Mouse (Mus musculus): ENCODE data around the gene Trp53inp2. TPM values are rescaled to one million over a fixed set of nuclear protein-coding genes. Genes with fewer than 3 reads are reported as not detected.

The Trp53inp2 gene
- total RNA-seq (2014; fragmentation: Nextera tagmentation) (6.2 and 8.6 TPM in 2 replicates), total RNA-seq (2017) (3.3 and 4.4 TPM in 2 replicates), polyA plus RNA-seq (2012) (2.3 and 2.8 TPM in 2 replicates)

GRCm38 (mm10) chr2:155380261-155381059, at the start of gene Trp53inp2:
TSS of gene Trp53inp2 (plus strand) at chr2:155381059.
- Histone ChIP-seq H3K4me3 (ENCODE audit: low read depth, low read length) (peak within 1 kb of the TSS; percentile 79), H3K36me3 (replicated peaks) (no peaks in the 10 kb centered on the region), H3K4me1 (ENCODE audit: insufficient read depth, low read depth, low read length) (peaks cover 21% of the 10 kb centered on the region), H3K9me3 (replicated peaks) (no peaks in the 10 kb centered on the region), H3K27me3 (ENCODE audit: insufficient read depth, low read length) (peaks cover 30% of the 10 kb centered on the region)
- DNase-seq (ENCODE audit: low spot score) (no peak), ATAC-seq (ENCODE audit: extremely low read depth, insufficient number of reproducible peaks, low FRiP score, poor library complexity, severe bottlenecking) (no peak)
- TF ChIP-seq GATA1 (IDR thresholded peaks at IDR 0.05; ENCODE audit: borderline replicate concordance, low read length) (no peak), GATA2 (IDR thresholded peaks at IDR 0.05; ENCODE audit: borderline replicate concordance, low read depth, low read length) (no peak), TAL1 (conservative IDR thresholded peaks at IDR 0.05; ENCODE audit: low read depth, low read length) (no peak), POLR2AphosphoS5 (IDR thresholded peaks at IDR 0.05; ENCODE audit: insufficient replicate concordance, low read depth, low read length) (no peak), CTCF (IDR thresholded peaks at IDR 0.05; ENCODE audit: low read depth, low read length) (no peak)

GRCm38 (mm10) chr2:155331351-155331750, 49.5 kb upstream of the Trp53inp2 start:
- no peaks in the 10 kb centered on the region for H3K9me3 ChIP-seq (replicated peaks)
- no peak overlapping the region for H3K4me3 ChIP-seq (ENCODE audit: low read depth, low read length)
- peaks cover 5% of the 10 kb centered on the region for H3K4me1 ChIP-seq (ENCODE audit: insufficient read depth, low read depth, low read length)
- TF ChIP-seq GATA2 (IDR thresholded peaks at IDR 0.05; ENCODE audit: borderline replicate concordance, low read depth, low read length) (no peak), CTCF (IDR thresholded peaks at IDR 0.05; ENCODE audit: low read depth, low read length) (no peak), TAL1 (conservative IDR thresholded peaks at IDR 0.05; ENCODE audit: low read depth, low read length) (no peak), POLR2AphosphoS5 (IDR thresholded peaks at IDR 0.05; ENCODE audit: insufficient replicate concordance, low read depth, low read length) (no peak), GATA1 (IDR thresholded peaks at IDR 0.05; ENCODE audit: borderline replicate concordance, low read length) (no peak)
- no peaks in the 10 kb centered on the region for H3K27me3 ChIP-seq (ENCODE audit: insufficient read depth, low read length)
- H3K36me3 ChIP-seq (replicated peaks): peaks cover 81% of the 10 kb centered on the region
- DNase-seq (ENCODE audit: low spot score) (no peak), ATAC-seq (ENCODE audit: extremely low read depth, insufficient number of reproducible peaks, low FRiP score, poor library complexity, severe bottlenecking) (no peak)

- ATAC-seq (ENCODE audit: extremely low read depth, insufficient number of reproducible peaks, low FRiP score, poor library complexity, severe bottlenecking) (no peak), DNase-seq (ENCODE audit: low spot score) (no peak)
- Histone ChIP-seq H3K27me3 (ENCODE audit: insufficient read depth, low read length) (no peaks in the 10 kb centered on the region), H3K4me1 (ENCODE audit: insufficient read depth, low read depth, low read length) (peaks cover 10% of the 10 kb centered on the region), H3K36me3 (replicated peaks) (peaks cover 82% of the 10 kb centered on the region), H3K9me3 (replicated peaks) (no peaks in the 10 kb centered on the region), H3K4me3 (ENCODE audit: low read depth, low read length) (no peak overlapping the region)
- TF ChIP-seq GATA2 (IDR thresholded peaks at IDR 0.05; ENCODE audit: borderline replicate concordance, low read depth, low read length): no peak
- TF ChIP-seq CTCF (IDR thresholded peaks at IDR 0.05; ENCODE audit: low read depth, low read length): no peak
- TF ChIP-seq TAL1 (conservative IDR thresholded peaks at IDR 0.05; ENCODE audit: low read depth, low read length): no peak
- TF ChIP-seq GATA1 (IDR thresholded peaks at IDR 0.05; ENCODE audit: borderline replicate concordance, low read length): no peak
- no peak for TF ChIP-seq POLR2AphosphoS5 (IDR thresholded peaks at IDR 0.05; ENCODE audit: insufficient replicate concordance, low read depth, low read length)
Observed at GRCm38 (mm10) chr2:155333421-155333820, 47.4 kb upstream of the Trp53inp2 start.

GRCm38 (mm10) chr2:155335231-155335630, 45.6 kb upstream of the Trp53inp2 start:
- Histone ChIP-seq H3K27me3 (ENCODE audit: insufficient read depth, low read length) (no peaks in the 10 kb centered on the region), H3K4me1 (ENCODE audit: insufficient read depth, low read depth, low read length) (peaks cover 10% of the 10 kb centered on the region), H3K4me3 (ENCODE audit: low read depth, low read length) (no peak overlapping the region), H3K36me3 (replicated peaks) (peaks cover 82% of the 10 kb centered on the region), H3K9me3 (replicated peaks) (no peaks in the 10 kb centered on the region)
- ATAC-seq (ENCODE audit: extremely low read depth, insufficient number of reproducible peaks, low FRiP score, poor library complexity, severe bottlenecking): no peak
- no peak for TF ChIP-seq CTCF (IDR thresholded peaks at IDR 0.05; ENCODE audit: low read depth, low read length)
- no peak for TF ChIP-seq GATA1 (IDR thresholded peaks at IDR 0.05; ENCODE audit: borderline replicate concordance, low read length)
- no peak for TF ChIP-seq TAL1 (conservative IDR thresholded peaks at IDR 0.05; ENCODE audit: low read depth, low read length)
- TF ChIP-seq POLR2AphosphoS5 (IDR thresholded peaks at IDR 0.05; ENCODE audit: insufficient replicate concordance, low read depth, low read length): no peak
- no peak for TF ChIP-seq GATA2 (IDR thresholded peaks at IDR 0.05; ENCODE audit: borderline replicate concordance, low read depth, low read length)
- DNase-seq (ENCODE audit: low spot score): no peak

GRCm38 (mm10) chr2:155336254-155336653, 44.6 kb upstream of the Trp53inp2 start:
- Histone ChIP-seq H3K4me1 (ENCODE audit: insufficient read depth, low read depth, low read length) (peaks cover 10% of the 10 kb centered on the region), H3K27me3 (ENCODE audit: insufficient read depth, low read length) (no peaks in the 10 kb centered on the region), H3K9me3 (replicated peaks) (no peaks in the 10 kb centered on the region), H3K4me3 (ENCODE audit: low read depth, low read length) (no peak overlapping the region), H3K36me3 (replicated peaks) (peaks cover 78% of the 10 kb centered on the region)
- TF ChIP-seq GATA1 (IDR thresholded peaks at IDR 0.05; ENCODE audit: borderline replicate concordance, low read length): no peak
- DNase-seq (ENCODE audit: low spot score) (no peak), ATAC-seq (ENCODE audit: extremely low read depth, insufficient number of reproducible peaks, low FRiP score, poor library complexity, severe bottlenecking) (no peak)

GRCm38 (mm10) chr2:155340166-155340565, 40.7 kb upstream of the Trp53inp2 start:
- Histone ChIP-seq H3K4me3 (ENCODE audit: low read depth, low read length) (no peak overlapping the region), H3K4me1 (ENCODE audit: insufficient read depth, low read depth, low read length) (peaks cover 6% of the 10 kb centered on the region; the same call in 1 of the 2 replicates), H3K9me3 (replicated peaks) (no peaks in the 10 kb centered on the region), H3K27me3 (ENCODE audit: insufficient read depth, low read length) (no peaks in the 10 kb centered on the region), H3K36me3 (replicated peaks) (peaks cover 69% of the 10 kb centered on the region)
- TF ChIP-seq TAL1 (conservative IDR thresholded peaks at IDR 0.05; ENCODE audit: low read depth, low read length) (no peak), GATA2 (IDR thresholded peaks at IDR 0.05; ENCODE audit: borderline replicate concordance, low read depth, low read length) (no peak), CTCF (IDR thresholded peaks at IDR 0.05; ENCODE audit: low read depth, low read length) (no peak)
- ATAC-seq (ENCODE audit: extremely low read depth, insufficient number of reproducible peaks, low FRiP score, poor library complexity, severe bottlenecking) (no peak), DNase-seq (ENCODE audit: low spot score) (no peak)
